Mouse (Mus musculus): ENCODE measurements around the gene P4hb.
"Not testable (repeated sequence)": the region's sequence is repeated elsewhere in the genome, so short reads cannot be mapped to it uniquely, and the experiment has no call there.

Gene P4hb

GRCm38 (mm10) chr11:120571122-120571521, 1.9 kb downstream of the P4hb start:
- DNase-seq, result no peak

- no peak for DNase-seq
Observed at GRCm38 (mm10) chr11:120568324-120568723, 4.7 kb downstream of the P4hb start.

- no peak for DNase-seq
Observed at GRCm38 (mm10) chr11:120565114-120565513, 7.9 kb downstream of the P4hb start.

DNA sequence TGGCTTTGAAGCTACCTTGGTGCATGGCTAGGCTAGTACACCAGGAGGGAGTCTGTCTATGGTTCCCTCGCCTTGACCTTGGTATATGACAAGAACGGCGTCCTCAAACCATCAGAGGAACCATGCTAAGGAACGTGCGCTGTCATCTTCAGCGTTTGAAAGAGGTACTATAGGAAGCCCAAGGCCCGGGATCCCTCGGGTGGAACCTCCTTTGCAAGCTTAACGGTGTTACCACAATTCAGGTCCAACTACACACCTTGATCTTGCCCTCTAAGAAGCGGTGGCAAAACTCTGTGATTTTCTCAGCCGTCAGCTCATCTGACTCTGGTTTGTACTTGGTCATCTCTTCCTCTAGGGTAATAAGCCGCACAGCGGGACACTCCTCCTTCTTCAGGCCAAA, 10.1 kb downstream of the P4hb start:
- no peak for DNase-seq

DNA sequence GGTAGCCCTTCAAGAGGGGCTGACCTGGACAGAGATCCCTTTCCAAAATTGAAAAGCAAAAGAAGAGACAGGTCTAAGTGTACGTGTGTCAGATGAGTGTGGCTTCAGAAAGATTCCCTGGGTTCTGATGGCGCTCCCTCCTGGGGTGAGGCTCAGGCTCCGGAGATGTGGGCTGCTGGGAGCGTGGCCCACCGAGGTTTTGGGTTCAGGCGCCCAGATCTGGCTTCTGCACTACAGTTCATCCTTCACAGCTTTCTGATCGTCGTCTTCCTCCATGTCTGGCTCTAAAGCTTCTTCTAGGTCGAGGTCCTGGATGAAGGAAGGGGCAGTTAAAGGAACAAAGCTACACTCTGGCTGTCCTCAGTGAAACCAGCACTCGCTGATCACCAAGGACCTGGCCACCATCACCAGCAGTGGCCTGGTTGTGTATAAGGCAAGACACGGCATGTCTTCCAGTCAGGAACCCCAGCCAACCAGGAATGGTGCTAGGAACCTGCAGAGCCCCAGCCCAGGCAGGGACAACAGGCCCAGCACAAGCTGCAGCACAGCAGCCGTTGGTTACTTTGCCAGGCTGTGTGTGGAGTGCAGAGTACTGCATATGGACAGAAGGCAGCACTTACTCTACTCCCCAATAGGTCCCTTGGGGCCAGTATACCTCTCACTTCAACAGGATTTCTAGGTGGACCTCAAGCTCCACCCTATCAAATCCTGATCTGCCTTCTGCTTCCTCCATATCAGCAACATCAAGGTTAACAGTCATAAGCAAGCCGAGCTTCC, 11.9 kb downstream of the P4hb start:
- DNase-seq, result no peak

- not testable (repeated sequence) for DNase-seq
Observed at GRCm38 (mm10) chr11:120558843-120559242, 14.2 kb downstream of the P4hb start.

- no peak for DNase-seq
Observed at GRCm38 (mm10) chr11:120555260-120555659, 17.8 kb downstream of the P4hb start.

DNA sequence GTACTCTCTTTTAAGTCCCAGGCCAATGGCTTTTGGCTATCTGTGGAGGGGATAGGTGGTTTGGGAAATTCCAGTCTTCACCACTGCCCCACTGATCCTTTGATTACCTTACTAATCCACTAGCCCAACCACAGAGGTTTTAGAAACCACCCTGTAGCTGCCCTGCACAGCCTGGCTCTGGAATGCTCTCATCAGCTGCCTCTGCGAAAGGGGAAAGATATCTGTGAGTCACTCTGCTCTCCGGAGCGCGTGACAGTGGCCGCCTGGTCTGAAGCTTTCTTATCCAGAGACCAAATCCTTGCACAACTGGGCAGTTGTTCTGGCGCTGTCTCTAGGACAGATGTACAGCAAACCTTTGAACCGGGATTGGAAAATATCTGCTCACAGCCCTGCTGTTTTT, 18.2 kb downstream of the P4hb start:
- DNase-seq, result no peak

GRCm38 (mm10) chr11:120552736-120553135, 20.3 kb downstream of the P4hb start:
- DNase-seq, result no peak

DNA sequence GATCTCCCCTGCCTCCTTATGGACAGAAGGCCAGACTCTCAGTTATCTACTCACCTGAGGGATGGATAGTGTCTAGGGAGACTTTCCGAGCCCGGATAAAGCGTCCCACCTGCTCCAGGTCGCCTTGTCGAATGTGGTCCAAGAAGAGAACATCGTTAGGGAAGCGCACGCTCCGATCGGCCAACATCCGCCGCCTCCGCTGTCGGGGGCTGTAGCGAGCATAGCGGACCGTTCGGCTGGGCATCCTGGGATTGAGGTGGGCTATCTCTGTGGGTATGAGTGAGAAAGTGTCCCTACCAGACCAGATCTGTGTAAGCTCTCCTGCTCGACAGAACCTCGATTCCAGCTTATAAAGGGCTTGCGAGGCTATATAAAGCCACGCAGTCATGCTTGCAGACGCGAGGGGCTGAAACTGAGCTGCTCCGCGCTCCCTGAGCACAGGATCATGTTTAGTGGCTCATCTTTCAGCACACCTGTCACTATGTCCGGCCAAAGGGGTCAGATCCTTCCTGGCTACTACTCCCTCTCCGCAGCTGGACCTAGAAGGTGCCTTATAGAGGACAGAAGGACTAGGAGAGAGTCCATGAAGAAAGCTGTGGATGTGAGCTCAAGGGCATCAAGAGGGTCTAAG, 22.1 kb downstream of the P4hb start, which contains the start of gene Ppp1r27:
TSS of gene Ppp1r27 (minus strand) at position 323 of the 631 bp plus-strand sequence.
- no peak for DNase-seq

- DNase-seq, result no peak
Observed at GRCm38 (mm10) chr11:120549986-120550809, 22.9 kb downstream of the P4hb start.

DNA sequence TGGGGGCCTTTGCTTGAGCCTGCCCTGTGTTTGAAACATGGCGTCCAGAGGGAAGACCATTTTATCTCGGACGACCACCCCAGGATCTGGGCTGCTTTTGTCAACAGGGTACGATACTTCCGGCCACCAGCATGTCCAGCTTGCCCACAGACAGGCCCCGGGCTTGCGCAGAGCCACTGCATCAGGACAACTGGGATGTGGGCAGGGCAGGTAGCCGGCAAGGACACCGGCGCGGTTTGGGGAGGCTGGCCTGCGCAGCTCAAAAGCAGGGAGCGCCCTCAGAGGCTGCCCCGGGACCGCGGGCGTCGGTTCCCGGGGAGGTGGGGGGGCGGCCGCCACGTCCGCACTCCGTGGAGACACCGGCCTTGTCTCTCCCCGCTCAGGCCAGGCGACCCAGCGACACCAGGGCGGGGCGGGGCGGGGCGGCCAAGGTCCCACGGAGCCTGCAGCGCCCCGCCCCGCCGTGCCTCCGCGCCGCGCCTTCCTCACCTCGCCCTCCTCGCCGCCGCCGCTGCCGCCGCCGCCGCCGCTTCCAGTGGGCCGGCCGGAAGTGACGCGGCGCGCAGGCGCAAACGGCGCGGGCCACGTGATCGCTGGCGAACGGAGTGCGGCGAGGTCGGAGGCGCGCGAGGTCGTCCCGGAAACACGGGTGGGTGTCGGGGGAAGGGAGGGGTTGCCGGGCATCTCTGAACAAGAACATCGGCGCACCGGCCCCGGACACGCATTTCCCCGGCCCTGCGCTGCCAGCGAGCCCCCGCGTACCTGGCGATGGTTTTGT, 23.7 kb downstream of the P4hb start, which contains the start of gene Mcrip1:
TSS of gene Mcrip1 (minus strand) at position 560 of the 778 bp plus-strand sequence.
- DNase-seq, result peak; percentile 98

DNA sequence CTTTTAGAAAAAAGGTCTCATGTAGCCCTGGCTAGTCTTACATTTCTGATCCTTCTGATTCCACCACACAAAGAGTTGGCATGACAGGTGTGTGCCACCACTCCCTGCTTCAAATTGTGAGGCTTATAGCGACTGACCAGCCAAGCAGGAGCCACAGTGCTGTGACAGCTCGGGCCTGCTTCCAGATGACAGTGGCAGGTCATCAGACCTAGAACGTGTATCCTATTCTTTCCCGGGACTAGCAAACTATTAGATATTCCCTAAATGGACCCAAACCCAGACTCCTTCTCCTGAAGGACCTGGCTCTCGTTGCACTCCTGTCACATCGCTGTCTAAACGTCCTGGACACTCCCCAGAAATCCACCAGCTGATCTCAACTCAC, 24.3 kb downstream of the P4hb start:
- DNase-seq, result no peak

GRCm38 (mm10) chr11:120548214-120548613, 24.8 kb downstream of the P4hb start:
- no peak for DNase-seq

- DNase-seq, result peak; percentile 29
Observed at GRCm38 (mm10) chr11:120547469-120547868, 25.6 kb downstream of the P4hb start.

GRCm38 (mm10) chr11:120545964-120546363, 27.1 kb downstream of the P4hb start:
- DNase-seq, result no peak

- DNase-seq, result no peak
Observed at GRCm38 (mm10) chr11:120542376-120542775, 30.7 kb downstream of the P4hb start.

GRCm38 (mm10) chr11:120541907-120542306, 31.1 kb downstream of the P4hb start:
- DNase-seq, result peak; percentile 30

DNA sequence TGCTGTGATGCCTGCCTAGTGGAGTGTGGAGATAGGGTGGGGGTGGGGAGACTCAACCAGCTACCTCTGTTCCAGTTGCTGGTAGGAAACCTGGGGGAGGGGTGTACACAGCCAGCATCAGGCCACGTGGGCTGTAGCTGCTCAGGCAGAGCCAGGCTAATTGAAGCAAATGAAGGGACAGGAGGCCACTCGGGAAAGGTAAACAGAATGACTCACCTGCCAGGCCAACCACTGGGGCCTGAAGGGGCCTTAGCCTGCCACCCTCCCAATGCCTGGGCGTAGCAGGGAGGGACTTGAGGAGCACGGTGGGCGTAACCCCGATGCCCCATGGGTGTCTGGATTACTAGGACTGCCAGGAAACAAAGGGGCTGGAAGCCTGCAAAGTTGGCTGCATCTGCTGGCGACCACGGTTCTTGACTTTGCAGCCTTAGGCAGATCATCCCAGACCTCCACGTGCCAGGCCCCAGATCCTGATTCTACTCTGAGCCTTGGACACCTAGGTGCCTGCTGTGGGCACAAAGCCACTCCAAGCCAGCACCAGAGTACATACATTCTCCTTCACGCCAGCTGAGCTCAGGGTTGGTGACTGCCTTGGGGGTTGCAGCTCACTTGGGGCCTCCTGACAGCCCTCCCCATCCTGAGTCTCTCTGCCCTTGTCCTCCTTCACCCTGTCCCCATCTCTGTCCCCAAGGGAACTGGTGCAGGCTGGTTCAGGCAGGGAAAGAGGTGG, 33.6 kb downstream of the P4hb start:
- no peak for DNase-seq

- no peak for DNase-seq
Observed at GRCm38 (mm10) chr11:120538955-120539284, 34.1 kb downstream of the P4hb start.

- no peak for DNase-seq
Observed at GRCm38 (mm10) chr11:120538485-120538884, 34.6 kb downstream of the P4hb start.

GRCm38 (mm10) chr11:120535804-120536203, 37.2 kb downstream of the P4hb start:
- no peak for DNase-seq

Measured in thymus, postnatal 14 days (tissue).